Mouse (Mus musculus) gastrocnemius, adult 2 months (tissue): ENCODE measurements around the gene Cntn5. TPM values are rescaled to one million over a fixed set of nuclear protein-coding genes. Genes with fewer than 3 reads are reported as not detected.

Experiments used
- DNase-seq: peaks from one replicate; pipeline ENCODE4 v3.0.0; 2022
- H3K27ac ChIP-seq: fragments of 200-600 bp; 2 replicates; pipeline ENCODE4 v1.8.1; 2022; ENCODE audit warnings: mild to moderate bottlenecking
- H3K4me3 ChIP-seq: fragments of 200-600 bp; 2 replicates; pipeline ENCODE4 v1.8.1; 2022; ENCODE audit warnings: mild to moderate bottlenecking, moderate library complexity
- CTCF ChIP-seq: fragments of 200-600 bp; IDR thresholded peaks from 2 replicates; pipeline ENCODE4 v1.8.1; 2022; ENCODE audit warnings: antibody characterized with exemption, mild to moderate bottlenecking, moderate library complexity
- intact Hi-C: fragments of 180-260 bp; cut with DNase I; formaldehyde crosslinking; loops from one replicate; pipeline ENCODE4 v1.15.1; 2025
- total RNA-seq, 2 experiments: library from RNA; stranded (reverse); gene quantifications; 2 replicates each; pipeline ENCODE4 v1.2.3; 2021

Cntn5 gene
- total RNA-seq, 2 experiments from 2014 or later, result 0.08 TPM; not detected in 1

GRCm38 (mm10) chr9:10229716-10230115 lies 674.9 kb downstream of the Cntn5 start:
- H3K4me3 ChIP-seq, result no peak overlapping the region
- H3K27ac ChIP-seq, result no peak overlapping the region
- TF ChIP-seq CTCF, result no peak
- intact Hi-C loops, result no loop called here
- no peak for DNase-seq

- no peak for TF ChIP-seq CTCF
- Histone ChIP-seq H3K4me3 (no peak overlapping the region), H3K27ac (no peak overlapping the region)
- intact Hi-C loops, result no loop called here
- DNase-seq, result no peak
Measured at GRCm38 (mm10) chr9:10226013-10226412, 678.6 kb downstream of the Cntn5 start.

GRCm38 (mm10) chr9:10186063-10186462 lies 718.5 kb downstream of the Cntn5 start:
- intact Hi-C loops, result no loop called here
- H3K27ac ChIP-seq, result no peak overlapping the region
- H3K4me3 ChIP-seq, result no peak overlapping the region
- TF ChIP-seq CTCF, result no peak
- DNase-seq, result no peak

- no peak for DNase-seq
- Histone ChIP-seq H3K27ac (no peak overlapping the region), H3K4me3 (no peak overlapping the region)
- intact Hi-C loops, result no loop called here
- TF ChIP-seq CTCF, result no peak
Measured at GRCm38 (mm10) chr9:10170526-10170925, 734.0 kb downstream of the Cntn5 start.

- no peak for TF ChIP-seq CTCF
- DNase-seq, result no peak
- H3K27ac ChIP-seq, result no peak overlapping the region
- intact Hi-C loops, result no loop called here
- no peak overlapping the region for H3K4me3 ChIP-seq
Measured at GRCm38 (mm10) chr9:10121350-10122057, 783.1 kb downstream of the Cntn5 start.

GRCm38 (mm10) chr9:10116581-10116980 lies 788.0 kb downstream of the Cntn5 start:
- DNase-seq, result no peak
- no peak overlapping the region for H3K4me3 ChIP-seq
- intact Hi-C loops, result no loop called here
- no peak overlapping the region for H3K27ac ChIP-seq
- TF ChIP-seq CTCF, result no peak

GRCm38 (mm10) chr9:10109156-10109555 lies 795.4 kb downstream of the Cntn5 start:
- intact Hi-C loops, result no loop called here
- Histone ChIP-seq H3K4me3 (no peak overlapping the region), H3K27ac (no peak overlapping the region)
- no peak for DNase-seq
- TF ChIP-seq CTCF, result no peak

GRCm38 (mm10) chr9:10107861-10108260 lies 796.7 kb downstream of the Cntn5 start:
- TF ChIP-seq CTCF, result no peak
- Histone ChIP-seq H3K27ac (no peak overlapping the region), H3K4me3 (no peak overlapping the region)
- intact Hi-C loops, result no loop called here
- DNase-seq, result no peak

GRCm38 (mm10) chr9:10101812-10102440 lies 802.6 kb downstream of the Cntn5 start:
- DNase-seq, result no peak
- TF ChIP-seq CTCF, result no peak
- Histone ChIP-seq H3K27ac (no peak overlapping the region), H3K4me3 (no peak overlapping the region)
- intact Hi-C loops, result no loop called here

- no peak for DNase-seq
- Histone ChIP-seq H3K27ac (no peak overlapping the region), H3K4me3 (no peak overlapping the region)
- intact Hi-C loops, result no loop called here
- TF ChIP-seq CTCF, result no peak
Measured at GRCm38 (mm10) chr9:10076282-10076681, 828.3 kb downstream of the Cntn5 start.

GRCm38 (mm10) chr9:10073401-10073800 lies 831.2 kb downstream of the Cntn5 start:
- intact Hi-C loops, result no loop called here

GRCm38 (mm10) chr9:10072860-10073259 lies 831.7 kb downstream of the Cntn5 start:
- no peak for TF ChIP-seq CTCF

More at GRCm38 (mm10) chr9:10073401-10073800, 831.2 kb downstream of the Cntn5 start:
- no peak for TF ChIP-seq CTCF
- DNase-seq, result no peak
- Histone ChIP-seq H3K27ac (no peak overlapping the region), H3K4me3 (no peak overlapping the region)

GRCm38 (mm10) chr9:10071271-10071670 lies 833.3 kb downstream of the Cntn5 start:
- intact Hi-C loops, result no loop called here
- no peak for TF ChIP-seq CTCF
- H3K27ac ChIP-seq, result no peak overlapping the region
- H3K4me3 ChIP-seq, result no peak overlapping the region
- no peak for DNase-seq

More at GRCm38 (mm10) chr9:10072860-10073259, 831.7 kb downstream of the Cntn5 start:
- intact Hi-C loops, result no loop called here
- Histone ChIP-seq H3K27ac (no peak overlapping the region), H3K4me3 (no peak overlapping the region)
- DNase-seq, result no peak
